ENCODE assay signal across 8 mouse cellular contexts in genomic region chr15:94025239-94025971, GRCm38 (mm10).
DNase-seq lines count a peak whose midpoint lies in the region; ATAC-seq and TF ChIP-seq lines count a peak whose summit lies in the region.

No protein-coding gene starts in this region.

- WGBS in lung, adult 2 months, result 49% methylated on average over 20 of the region's 20 CpGs

- intact Hi-C loops in gastrocnemius, adult 2 months (cut with DNase I), result no loop called here

- H3K4me3 ChIP-seq in lung, adult 2 months (replicated peaks; ENCODE audit: extremely low read depth, low read depth, low read length), result no peak overlapping the region
- H3K4me3 ChIP-seq in gastrocnemius, adult 2 months, result peak overlapping the region; percentile 20

- no peak for TF ChIP-seq POLR2A in lung, adult 2 months (IDR thresholded peaks at IDR 0.05; ENCODE audit: borderline replicate concordance, extremely low read depth, low read depth, low read length)

- H3K27ac ChIP-seq in gastrocnemius, adult 2 months, result peak overlapping the region; percentile 72

- H3K4me1 ChIP-seq in lung, adult 2 months (ENCODE audit: control insufficient read depth, insufficient read depth, low read length), result peaks cover 5% of the 10 kb centered on the region

- DNase-seq in lung, adult 18-20 months, result peak; percentile 5 to 9
- no peak for DNase-seq in lung, adult 2 months
- peak; percentile 45 for DNase-seq in gastrocnemius, adult 2 months
- peak; percentile 2 to 6 for DNase-seq in kidney, postnatal 36 days
- peak; percentile 24 for DNase-seq in ovary, postnatal 36 days (ENCODE audit: low spot score)
- no peak for DNase-seq in thymus, postnatal 36 days
- DNase-seq in thymus, postnatal 4 days, result no peak

- ATAC-seq in megakaryocyte, adult 5-6 weeks (ENCODE audit: poor library complexity, severe bottlenecking), result no peak

- no peak for TF ChIP-seq CTCF in lung, adult 2 months (IDR thresholded peaks at IDR 0.05; ENCODE audit: insufficient read depth, low read length)
- TF ChIP-seq CTCF in gastrocnemius, adult 2 months (IDR thresholded peaks at IDR 0.05), result no peak

Comparison
In these comparisons a context has a peak if more than half of its experiments do, and no peak if none do; other contexts are left out.
1. DNase-seq: peak in lung, adult 18-20 months (2 of 2), gastrocnemius, adult 2 months (single experiment), kidney, postnatal 36 days (2 of 2) and ovary, postnatal 36 days (single experiment); none in lung, adult 2 months (single experiment), thymus, postnatal 36 days (0 of 2) and thymus, postnatal 4 days (single experiment).